Mouse (Mus musculus): ENCODE measurements around the gene Creb5. TPM values are rescaled to one million over a fixed set of nuclear protein-coding genes. Genes with fewer than 3 reads are reported as not detected.

Creb5 gene
- polyA plus RNA-seq, 2 experiments, result 20.0 to 46.1 TPM

DNA sequence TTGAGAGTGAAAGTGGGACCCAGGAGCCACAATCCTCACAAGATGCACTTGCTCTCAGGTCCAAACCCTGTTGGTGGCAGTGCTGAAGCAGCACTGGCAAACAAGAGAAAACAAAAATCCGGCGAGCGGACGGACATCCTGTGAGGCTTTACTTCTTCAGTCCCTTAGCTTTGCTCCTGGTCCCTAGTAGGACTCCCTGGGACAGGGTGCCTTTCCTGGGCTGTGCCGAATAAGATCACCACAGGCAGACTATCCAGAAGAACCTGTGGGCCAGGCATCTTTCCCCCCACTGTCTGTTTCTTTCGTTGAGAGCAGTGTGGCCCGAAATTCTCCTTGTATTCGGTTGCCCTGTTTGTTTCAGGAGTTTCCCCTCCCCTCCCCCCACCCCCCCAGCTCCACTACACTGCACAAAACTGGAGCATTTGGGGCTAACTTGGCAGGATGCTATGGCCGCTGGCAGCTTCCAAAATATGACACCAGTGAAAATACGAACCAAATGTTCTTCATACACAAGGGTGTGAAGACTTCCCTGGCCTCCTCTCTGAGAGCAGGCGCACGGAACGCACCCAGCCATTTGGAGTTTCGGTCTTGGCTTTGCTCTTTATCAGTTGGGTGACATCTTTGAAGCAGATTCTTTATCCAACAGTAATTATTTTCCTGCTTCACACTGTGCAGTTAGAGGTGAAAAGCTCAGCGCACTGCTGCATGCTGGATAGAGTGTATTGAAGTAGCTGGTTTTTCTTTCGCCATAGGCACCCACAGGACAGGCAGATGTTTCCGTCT lies 32.7 kb downstream of the Creb5 start:
- ATAC-seq (ENCODE audit: low FRiP score, low read depth) (peak; percentile 55), DNase-seq (ENCODE audit: low spot score) (peak; percentile 72)
- 60% methylated on average over 17 of the region's 17 CpGs for WGBS

DNA sequence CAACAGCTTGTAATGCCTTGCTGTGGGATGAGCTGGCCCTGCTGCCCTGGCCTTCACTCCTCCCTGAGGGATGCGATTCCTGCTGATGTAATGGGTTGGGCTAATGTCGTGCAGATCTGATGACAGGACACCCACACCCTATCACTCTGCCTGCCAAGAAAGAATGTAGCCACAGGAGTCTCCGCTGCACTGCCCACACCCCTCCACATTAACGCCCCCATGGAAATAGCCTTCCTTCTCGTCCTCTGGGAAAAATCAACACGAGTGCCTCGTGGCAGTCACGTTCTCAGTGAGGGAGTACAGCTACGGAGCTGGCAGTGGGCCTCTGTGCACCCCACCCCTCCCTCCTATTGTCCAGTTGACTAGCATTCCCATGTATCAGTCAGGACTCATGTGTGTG lies 50.3 kb downstream of the Creb5 start:
- no peak overlapping the region for H3K9ac ChIP-seq (ENCODE audit: low read depth, low read length, severe bottlenecking)
- no peak overlapping the region for H3K27ac ChIP-seq (replicated peaks; ENCODE audit: low read depth, low read length)
- 0 out of 2 replicates have a peak, but pooled peaks cover 5% of the 10 kb centered on the region for H3K9me3 ChIP-seq (ENCODE audit: control insufficient read depth, low read length)
- peaks cover 6% of the 10 kb centered on the region; the same call in 1 of the 2 replicates for H3K36me3 ChIP-seq (ENCODE audit: control insufficient read depth, insufficient read depth, low read length)
- 30% methylated on average over 9 of the region's 9 CpGs for WGBS
- DNase-seq (ENCODE audit: low spot score) (peak; percentile 12), ATAC-seq (ENCODE audit: low FRiP score, low read depth) (0 out of 2 replicates have a peak, but pooled peaks have one; percentile 41)
- H3K4me3 ChIP-seq (replicated peaks; ENCODE audit: low read length), result no peak overlapping the region
- no peak overlapping the region for H3K4me2 ChIP-seq (replicated peaks; ENCODE audit: low read depth, low read length, severe bottlenecking)
- H3K4me1 ChIP-seq (ENCODE audit: control insufficient read depth, insufficient read depth, low read length), result no peaks in the 10 kb centered on the region
- H3K27me3 ChIP-seq (ENCODE audit: control insufficient read depth, insufficient read depth, low read length), result no peaks in the 10 kb centered on the region
- TF ChIP-seq POLR2A (IDR thresholded peaks at IDR 0.05; ENCODE audit: borderline replicate concordance, extremely low read depth, insufficient read depth, insufficient read length), result no peak

More for the DNA sequence above, 32.7 kb downstream of the Creb5 start:
- no peak for TF ChIP-seq POLR2A (IDR thresholded peaks at IDR 0.05; ENCODE audit: borderline replicate concordance, extremely low read depth, insufficient read depth, insufficient read length)
- no peak overlapping the region for H3K4me2 ChIP-seq (replicated peaks; ENCODE audit: low read depth, low read length, severe bottlenecking)
- H3K27me3 ChIP-seq (ENCODE audit: control insufficient read depth, insufficient read depth, low read length), result no peaks in the 10 kb centered on the region
- no peak overlapping the region for H3K27ac ChIP-seq (replicated peaks; ENCODE audit: low read depth, low read length)
- H3K9me3 ChIP-seq (ENCODE audit: control insufficient read depth, low read length), result no peaks in the 10 kb centered on the region
- H3K9ac ChIP-seq (ENCODE audit: low read depth, low read length, severe bottlenecking), result no peak overlapping the region
- no peak overlapping the region for H3K4me3 ChIP-seq (replicated peaks; ENCODE audit: low read length)
- no peaks in the 10 kb centered on the region for H3K36me3 ChIP-seq (ENCODE audit: control insufficient read depth, insufficient read depth, low read length)
- H3K4me1 ChIP-seq (ENCODE audit: control insufficient read depth, insufficient read depth, low read length), result peaks cover 9% of the 10 kb centered on the region; the same call in 1 of the 2 replicates

DNA sequence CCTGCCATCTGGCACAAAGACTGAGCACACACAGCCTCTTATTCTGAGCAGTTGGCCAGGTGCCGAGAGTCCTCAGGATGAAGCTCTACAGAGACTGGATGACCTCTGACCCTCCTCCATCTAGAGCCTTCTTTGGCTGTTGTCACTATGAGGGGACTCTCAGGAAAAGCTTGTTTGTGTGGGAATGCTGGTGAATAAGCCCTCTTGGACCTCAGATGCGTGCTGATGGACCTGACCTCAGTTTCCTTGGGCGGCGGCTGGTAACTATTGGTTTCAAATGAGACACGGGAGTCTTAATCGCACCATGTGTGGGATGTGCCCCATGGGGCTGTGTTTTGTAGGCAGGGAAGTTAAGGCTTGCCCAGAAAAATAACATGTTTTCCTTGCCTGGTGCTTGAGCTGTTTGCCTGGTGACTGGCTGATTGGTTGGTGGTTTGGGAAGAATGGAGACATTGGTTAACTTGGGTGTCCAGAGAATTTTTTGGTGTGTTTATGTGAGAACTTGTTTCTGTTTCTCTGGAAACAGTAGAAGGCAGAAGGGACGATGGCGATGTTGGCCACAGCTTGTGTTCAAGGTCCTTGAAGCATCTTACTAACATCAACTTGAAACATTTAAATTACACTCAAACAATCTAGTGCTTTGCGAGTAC lies 65.4 kb downstream of the Creb5 start:
- no peak overlapping the region for H3K4me3 ChIP-seq (replicated peaks; ENCODE audit: low read length)
- H3K9me3 ChIP-seq (ENCODE audit: control insufficient read depth, low read length), result no peaks in the 10 kb centered on the region
- no peak for TF ChIP-seq POLR2A (IDR thresholded peaks at IDR 0.05; ENCODE audit: borderline replicate concordance, extremely low read depth, insufficient read depth, insufficient read length)
- no peaks in the 10 kb centered on the region for H3K27me3 ChIP-seq (ENCODE audit: control insufficient read depth, insufficient read depth, low read length)
- H3K4me1 ChIP-seq (ENCODE audit: control insufficient read depth, insufficient read depth, low read length), result peaks cover 9% of the 10 kb centered on the region; the same call in 1 of the 2 replicates
- no peaks in the 10 kb centered on the region for H3K36me3 ChIP-seq (ENCODE audit: control insufficient read depth, insufficient read depth, low read length)
- ATAC-seq (ENCODE audit: low FRiP score, low read depth) (no peak), DNase-seq (ENCODE audit: low spot score) (no peak)
- no peak overlapping the region for H3K27ac ChIP-seq (replicated peaks; ENCODE audit: low read depth, low read length)
- 85% methylated on average over 9 of the region's 9 CpGs for WGBS
- H3K9ac ChIP-seq (ENCODE audit: low read depth, low read length, severe bottlenecking), result no peak overlapping the region
- no peak overlapping the region for H3K4me2 ChIP-seq (replicated peaks; ENCODE audit: low read depth, low read length, severe bottlenecking)

DNA sequence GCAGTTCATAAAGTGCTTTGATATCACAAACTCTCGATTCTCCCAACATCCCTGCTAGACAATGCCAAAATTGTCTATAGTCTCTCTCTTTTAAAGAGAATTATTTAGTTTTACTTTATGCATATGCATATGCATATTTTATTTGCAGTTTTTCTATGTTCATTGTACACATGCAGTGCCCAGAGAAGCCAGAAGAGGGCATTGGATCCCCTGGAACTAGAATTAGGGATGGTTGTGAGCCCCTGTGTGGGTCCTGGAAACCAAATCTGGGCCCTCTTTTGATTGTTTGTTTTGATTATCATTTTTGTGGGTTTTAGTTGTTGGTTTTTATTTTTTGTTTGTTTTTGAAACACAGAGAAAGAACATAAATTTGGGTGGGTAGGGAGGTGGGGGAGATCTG lies 69.3 kb downstream of the Creb5 start:
- ATAC-seq (ENCODE audit: low FRiP score, low read depth) (no peak), DNase-seq (ENCODE audit: low spot score) (no peak)
- Histone ChIP-seq H3K9ac (ENCODE audit: low read depth, low read length, severe bottlenecking) (no peak overlapping the region), H3K4me3 (replicated peaks; ENCODE audit: low read length) (no peak overlapping the region), H3K27me3 (ENCODE audit: control insufficient read depth, insufficient read depth, low read length) (no peaks in the 10 kb centered on the region), H3K4me2 (replicated peaks; ENCODE audit: low read depth, low read length, severe bottlenecking) (no peak overlapping the region), H3K27ac (replicated peaks; ENCODE audit: low read depth, low read length) (no peak overlapping the region), H3K4me1 (ENCODE audit: control insufficient read depth, insufficient read depth, low read length) (peaks cover 6% of the 10 kb centered on the region; the same call in 1 of the 2 replicates), H3K36me3 (ENCODE audit: control insufficient read depth, insufficient read depth, low read length) (no peaks in the 10 kb centered on the region), H3K9me3 (ENCODE audit: control insufficient read depth, low read length) (no peaks in the 10 kb centered on the region)
- no peak for TF ChIP-seq POLR2A (IDR thresholded peaks at IDR 0.05; ENCODE audit: borderline replicate concordance, extremely low read depth, insufficient read depth, insufficient read length)
- WGBS, result 95% methylated on average over 1 of the region's 1 CpGs

DNA sequence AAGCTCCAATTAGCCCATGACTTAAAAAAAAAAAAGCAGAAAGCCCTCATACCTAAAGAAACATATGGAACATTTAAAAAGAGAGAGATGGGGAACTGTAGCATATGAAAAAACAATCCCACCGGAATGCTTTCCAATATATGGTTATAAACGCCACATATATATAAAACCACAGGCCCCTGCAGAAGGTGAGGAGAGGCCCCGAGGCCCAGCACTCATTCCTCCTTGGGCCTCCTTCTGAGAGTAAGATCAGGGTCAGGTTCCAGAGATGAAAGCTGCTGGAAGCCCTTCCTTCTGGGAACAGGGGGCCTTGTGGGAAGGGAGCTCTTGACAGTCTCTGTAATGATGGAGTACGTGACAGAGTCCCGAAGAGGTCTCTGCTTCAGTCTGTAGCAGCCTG lies 76.5 kb downstream of the Creb5 start:
- Histone ChIP-seq H3K9ac (ENCODE audit: low read depth, low read length, severe bottlenecking) (no peak overlapping the region), H3K27me3 (ENCODE audit: control insufficient read depth, insufficient read depth, low read length) (no peaks in the 10 kb centered on the region), H3K4me2 (replicated peaks; ENCODE audit: low read depth, low read length, severe bottlenecking) (0 out of 2 replicates have a peak overlapping the region, but pooled peaks have one; percentile 4), H3K4me1 (ENCODE audit: control insufficient read depth, insufficient read depth, low read length) (peaks cover 35% of the 10 kb centered on the region), H3K4me3 (replicated peaks; ENCODE audit: low read length) (no peak overlapping the region), H3K9me3 (ENCODE audit: control insufficient read depth, low read length) (no peaks in the 10 kb centered on the region), H3K27ac (replicated peaks; ENCODE audit: low read depth, low read length) (peak overlapping the region; percentile 44; the same call in 1 of the 2 replicates), H3K36me3 (ENCODE audit: control insufficient read depth, insufficient read depth, low read length) (no peaks in the 10 kb centered on the region)
- ATAC-seq (ENCODE audit: low FRiP score, low read depth) (peak; percentile 58), DNase-seq (ENCODE audit: low spot score) (peak; percentile 17)
- 13% methylated on average over 5 of the region's 5 CpGs for WGBS
- no peak for TF ChIP-seq POLR2A (IDR thresholded peaks at IDR 0.05; ENCODE audit: borderline replicate concordance, extremely low read depth, insufficient read depth, insufficient read length)
